In genomic region chr13:113634732-113635481, GRCm38 (mm10) we compare ENCODE assay signal across 22 mouse cellular contexts. TPM values are rescaled to one million over a fixed set of nuclear protein-coding genes. Genes with fewer than 3 reads are reported as not detected.
DNase-seq lines count a peak whose midpoint lies in the region; ATAC-seq and TF ChIP-seq lines count a peak whose summit lies in the region.
"Had no signal": no experiment of that assay in that cellular context is flagged by ENCODE, and none has a peak within 500 bp of the region (broad histone marks: within the 10 kb centered on the region; RNA-seq: fewer than 3 reads in every experiment).

No protein-coding gene starts in this region.

- H3K4me2 ChIP-seq in heart, embryonic 12.5 days: peak overlapping the region; percentile 27; the same call in 1 of the 2 replicates
- H3K4me2 ChIP-seq in lung, postnatal 0 days (replicated peaks; ENCODE audit: low read depth, low read length): no peak overlapping the region
- H3K4me2 ChIP-seq: forebrain, embryonic 15.5 days; hindbrain, embryonic 12.5 days; kidney, embryonic 15.5 days had no signal

- no peaks in the 10 kb centered on the region for H3K27me3 ChIP-seq in heart, embryonic 12.5 days (replicated peaks)
- H3K27me3 ChIP-seq in lung, postnatal 0 days (replicated peaks; ENCODE audit: insufficient read depth, low read length): no peaks in the 10 kb centered on the region
- H3K27me3 ChIP-seq: forebrain, embryonic 15.5 days; heart, embryonic 15.5 days; hindbrain, embryonic 12.5 days; kidney, embryonic 15.5 days had no signal

- peaks cover 10% of the 10 kb centered on the region for H3K4me1 ChIP-seq in heart, embryonic 12.5 days (replicated peaks)
- no peaks in the 10 kb centered on the region for H3K4me1 ChIP-seq in lung, postnatal 0 days (ENCODE audit: insufficient read depth, low read depth, low read length)
- H3K4me1 ChIP-seq: hindbrain, embryonic 12.5 days; kidney, embryonic 15.5 days had no signal

- no peak overlapping the region for H3K27ac ChIP-seq in heart, embryonic 12.5 days (ENCODE audit: poor library complexity, severe bottlenecking)
- no peak overlapping the region for H3K27ac ChIP-seq in lung, postnatal 0 days (ENCODE audit: low read length)
- H3K27ac ChIP-seq: forebrain, embryonic 15.5 days; heart, embryonic 15.5 days; hindbrain, embryonic 12.5 days; kidney, embryonic 15.5 days had no signal

- no peak for TF ChIP-seq CTCF in lung, postnatal 0 days (IDR thresholded peaks at IDR 0.05)

- intact Hi-C loops in heart, postnatal 14 days (cut with DNase I): no loop called here

- no peak for TF ChIP-seq EP300 in lung, postnatal 0 days (IDR thresholded peaks at IDR 0.05)

- no peak for ATAC-seq in heart, embryonic 12.5 days (ENCODE audit: insufficient number of reproducible peaks, low FRiP score)
- ATAC-seq in lung, postnatal 0 days: peak; percentile 48
- 0 out of 2 replicates have a peak, but pooled peaks have one; percentile 5 for ATAC-seq in megakaryocyte progenitor cell, adult 5-6 weeks (replicated peaks; ENCODE audit: poor library complexity)
- ATAC-seq: forebrain, embryonic 15.5 days; intestine, embryonic 16.5 days had no signal

- WGBS in heart, embryonic 12.5 days: 39% methylated on average over 15 of the region's 15 CpGs
- 48% methylated on average over 15 of the region's 15 CpGs for WGBS in lung, postnatal 0 days

- no peak overlapping the region for H3K4me3 ChIP-seq in heart, embryonic 12.5 days
- H3K4me3 ChIP-seq in lung, postnatal 0 days (ENCODE audit: low read depth, low read length): no peak overlapping the region
- H3K4me3 ChIP-seq: forebrain, embryonic 15.5 days; heart, embryonic 15.5 days; hindbrain, embryonic 12.5 days; kidney, embryonic 15.5 days had no signal

- no peaks in the 10 kb centered on the region for H3K36me3 ChIP-seq in heart, embryonic 12.5 days
- no peaks in the 10 kb centered on the region for H3K36me3 ChIP-seq in lung, postnatal 0 days (ENCODE audit: insufficient read depth, low read length)
- H3K36me3 ChIP-seq: forebrain, embryonic 15.5 days; heart, embryonic 15.5 days; hindbrain, embryonic 12.5 days; kidney, embryonic 15.5 days had no signal

- no peak overlapping the region for H3K9ac ChIP-seq in heart, embryonic 12.5 days
- no peak overlapping the region for H3K9ac ChIP-seq in lung, postnatal 0 days (replicated peaks; ENCODE audit: low read depth)
- H3K9ac ChIP-seq: forebrain, embryonic 15.5 days; heart, embryonic 15.5 days; hindbrain, embryonic 12.5 days; kidney, embryonic 15.5 days had no signal

- DNase-seq in heart, postnatal 14 days: no peak
- peak; percentile 8 for DNase-seq in lung, postnatal 0 days (ENCODE audit: low spot score)
- no peak for DNase-seq in lung, postnatal 36 days
- peak; percentile 17 for DNase-seq in brain, adult 2 months (ENCODE audit: low read depth, low spot score)
- DNase-seq in adrenal gland, adult 2 months: no peak
- DNase-seq: cerebellum, adult 11 months; cerebellum, postnatal 14 days; left cerebral cortex, postnatal 4 days; lung, postnatal 4 days; right cerebral cortex, postnatal 4 days; thymus, postnatal 4 days had no signal

- no peaks in the 10 kb centered on the region for H3K9me3 ChIP-seq in heart, embryonic 12.5 days (replicated peaks)
- H3K9me3 ChIP-seq in lung, postnatal 0 days (ENCODE audit: low read length): no peaks in the 10 kb centered on the region
- H3K9me3 ChIP-seq: forebrain, embryonic 15.5 days; heart, embryonic 15.5 days; hindbrain, embryonic 12.5 days; kidney, embryonic 15.5 days had no signal

RNA-seq across cellular contexts. Expression of gene Snx18, which starts 16.5 kb away (rescaled TPM):
- 29.6 and 31.6 TPM in 2 replicates for polyA plus RNA-seq in heart, embryonic 12.5 days (2016; fragmentation: Nextera tagmentation; extraction: Ambion mirVana)
- 10 to 100 TPM; 28.4 to 28.7 TPM for total RNA-seq in heart, postnatal 14 days (2021)
- polyA plus RNA-seq in lung, postnatal 0 days (2015; fragmentation: Nextera tagmentation; extraction: Ambion mirVana): 18.1 and 22.0 TPM in 2 replicates
- 35.4 and 45.4 TPM in 2 replicates for total RNA-seq in megakaryocyte progenitor cell, adult 5-6 weeks (2015)
- total RNA-seq in megakaryocyte progenitor cell, adult 5-6 weeks (2017): 40.1 and 42.2 TPM in 2 replicates
- 10 to 100 TPM; 21.5 to 23.2 TPM for total RNA-seq in adrenal gland, adult 2 months (2021)
- polyA plus RNA-seq in adrenal gland, adult 2 months (2012; rRNA removed): 19.5 and 23.3 TPM in 2 replicates

RNA-seq across cellular contexts. Expression of gene Hspb3, which starts 28.6 kb away (rescaled TPM):
- polyA plus RNA-seq in heart, embryonic 12.5 days (2016; fragmentation: Nextera tagmentation; extraction: Ambion mirVana): 55.3 and 59.7 TPM in 2 replicates
- total RNA-seq in heart, postnatal 14 days (2021): 10 to 100 TPM; 13.7 to 16.2 TPM
- polyA plus RNA-seq in lung, postnatal 0 days (2015; fragmentation: Nextera tagmentation; extraction: Ambion mirVana): 0.62 and 0.96 TPM in 2 replicates
- not detected in 2 replicates for total RNA-seq in megakaryocyte progenitor cell, adult 5-6 weeks (2015)
- total RNA-seq in megakaryocyte progenitor cell, adult 5-6 weeks (2017): not detected in 2 replicates
- total RNA-seq in adrenal gland, adult 2 months (2021): not detected
- polyA plus RNA-seq in adrenal gland, adult 2 months (2012; rRNA removed): not detected in 2 replicates
- total RNA-seq: adrenal gland, adult 18-20 months; liver, adult 2 months; monocyte, adult 5-6 weeks had no signal
- polyA plus RNA-seq: intestine, embryonic 16.5 days; liver, adult 2 months; testis, adult 2 months had no signal

Comparison
In these comparisons a context has a peak if more than half of its experiments do, and no peak if none do; other contexts are left out.
1. DNase-seq: peak in lung, postnatal 0 days (single experiment) and brain, adult 2 months (single experiment); none in heart, postnatal 14 days (0 of 2), lung, postnatal 36 days (single experiment) and adrenal gland, adult 2 months (single experiment).
2. RNA of gene Hspb3, which starts 28.6 kb away (total RNA-seq): 13.7 to 16.2 TPM in heart, postnatal 14 days; not detected in megakaryocyte progenitor cell, adult 5-6 weeks and not detected in adrenal gland, adult 2 months; every median in the first group is over 10 times any median in the second.